Mouse (Mus musculus) layer of hippocampus, adult 18-20 months (tissue): ENCODE data around the gene Gfod2. TPM values are rescaled to one million over a fixed set of nuclear protein-coding genes. Genes with fewer than 3 reads are reported as not detected.

Experiments used
- DNase-seq, 2 experiments: peaks; one replicate each; pipeline ENCODE4 v3.0.0; 2022; ENCODE audit warnings: low spot score in 2 of 2
- total RNA-seq, 2 experiments: library from RNA; stranded (reverse); gene quantifications; 2 replicates each; pipeline ENCODE4 v1.2.3; 2021

The Gfod2 gene
- total RNA-seq, 2 experiments from 2014 or later = 19.0 to 23.3 TPM

DNA sequence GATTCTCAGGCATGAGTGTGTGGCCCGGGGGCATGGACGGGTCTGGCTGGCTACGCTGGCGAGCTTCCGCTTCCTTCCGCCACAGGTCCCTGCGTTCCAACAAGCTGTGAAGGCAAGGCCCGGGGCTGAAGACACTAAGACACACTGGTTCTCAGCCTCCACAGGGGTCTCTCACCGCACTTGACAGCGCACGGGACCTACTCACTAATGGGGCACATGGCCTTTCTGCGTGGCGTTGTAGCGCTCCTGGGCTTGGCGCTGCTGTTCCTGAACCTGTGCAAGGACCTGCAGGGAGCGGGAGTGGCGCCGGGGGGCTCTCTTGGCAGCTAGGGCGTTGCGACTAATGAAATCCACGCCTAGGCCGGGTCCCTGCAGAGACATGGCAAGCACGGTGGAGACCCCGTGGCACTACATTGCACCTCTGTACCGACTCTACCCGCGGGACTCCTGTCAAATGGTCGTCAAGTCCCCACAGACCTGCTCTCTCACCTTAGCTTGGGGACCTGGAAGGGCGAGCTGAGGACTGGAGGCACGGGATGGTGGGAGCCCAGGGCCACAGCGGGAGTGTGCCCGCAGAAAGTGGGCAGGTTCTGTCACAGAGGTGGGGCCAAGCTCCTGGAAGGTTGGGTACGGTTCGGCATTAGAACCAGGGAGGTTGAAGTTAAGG is 54.2 kb downstream of the Gfod2 start:
- DNase-seq = no peak

DNA sequence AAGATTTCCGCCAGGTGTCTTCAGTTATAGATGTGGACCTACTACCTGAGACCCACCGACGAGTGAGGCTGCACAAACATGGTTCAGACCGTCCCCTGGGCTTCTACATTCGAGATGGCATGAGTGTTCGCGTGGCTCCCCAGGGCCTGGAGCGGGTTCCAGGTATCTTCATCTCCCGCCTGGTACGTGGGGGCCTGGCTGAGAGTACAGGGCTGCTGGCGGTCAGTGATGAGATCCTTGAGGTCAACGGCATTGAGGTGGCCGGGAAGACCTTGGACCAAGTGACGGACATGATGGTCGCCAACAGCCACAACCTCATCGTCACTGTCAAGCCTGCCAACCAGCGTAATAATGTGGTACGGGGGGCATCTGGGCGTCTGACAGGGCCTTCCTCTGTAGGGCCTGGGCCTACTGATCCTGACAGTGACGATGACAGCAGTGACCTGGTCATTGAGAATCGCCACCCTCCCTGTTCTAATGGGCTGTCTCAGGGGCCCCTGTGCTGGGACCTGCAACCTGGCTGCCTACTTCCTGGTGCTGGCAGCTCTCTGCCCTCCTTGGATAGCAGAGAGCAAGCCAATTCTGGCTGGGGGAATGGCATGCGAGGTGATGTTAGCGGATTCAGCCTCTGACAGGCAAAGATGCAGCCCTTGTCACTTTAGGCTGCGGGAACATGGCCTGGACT is 55.6 kb downstream of the Gfod2 start:
- DNase-seq = no peak

DNA sequence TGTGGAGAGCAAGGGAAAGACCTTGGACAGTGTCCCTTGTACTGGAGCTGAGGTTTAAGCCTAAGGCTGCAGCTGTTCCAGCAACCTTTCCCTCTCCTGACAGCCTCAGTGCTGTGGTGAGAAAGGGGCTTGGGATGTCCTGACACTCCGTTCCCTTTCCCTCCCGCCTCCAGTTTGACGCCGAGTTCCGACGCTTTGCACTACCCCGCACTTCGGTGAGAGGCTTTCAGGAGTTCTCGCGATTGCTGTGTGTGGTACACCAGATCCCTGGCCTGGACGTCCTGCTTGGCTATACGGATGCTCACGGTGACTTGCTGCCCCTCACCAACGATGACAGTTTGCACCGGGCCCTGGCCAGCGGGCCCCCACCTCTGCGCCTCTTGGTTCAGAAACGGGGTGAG is 56.5 kb downstream of the Gfod2 start:
- DNase-seq = no peak

DNA sequence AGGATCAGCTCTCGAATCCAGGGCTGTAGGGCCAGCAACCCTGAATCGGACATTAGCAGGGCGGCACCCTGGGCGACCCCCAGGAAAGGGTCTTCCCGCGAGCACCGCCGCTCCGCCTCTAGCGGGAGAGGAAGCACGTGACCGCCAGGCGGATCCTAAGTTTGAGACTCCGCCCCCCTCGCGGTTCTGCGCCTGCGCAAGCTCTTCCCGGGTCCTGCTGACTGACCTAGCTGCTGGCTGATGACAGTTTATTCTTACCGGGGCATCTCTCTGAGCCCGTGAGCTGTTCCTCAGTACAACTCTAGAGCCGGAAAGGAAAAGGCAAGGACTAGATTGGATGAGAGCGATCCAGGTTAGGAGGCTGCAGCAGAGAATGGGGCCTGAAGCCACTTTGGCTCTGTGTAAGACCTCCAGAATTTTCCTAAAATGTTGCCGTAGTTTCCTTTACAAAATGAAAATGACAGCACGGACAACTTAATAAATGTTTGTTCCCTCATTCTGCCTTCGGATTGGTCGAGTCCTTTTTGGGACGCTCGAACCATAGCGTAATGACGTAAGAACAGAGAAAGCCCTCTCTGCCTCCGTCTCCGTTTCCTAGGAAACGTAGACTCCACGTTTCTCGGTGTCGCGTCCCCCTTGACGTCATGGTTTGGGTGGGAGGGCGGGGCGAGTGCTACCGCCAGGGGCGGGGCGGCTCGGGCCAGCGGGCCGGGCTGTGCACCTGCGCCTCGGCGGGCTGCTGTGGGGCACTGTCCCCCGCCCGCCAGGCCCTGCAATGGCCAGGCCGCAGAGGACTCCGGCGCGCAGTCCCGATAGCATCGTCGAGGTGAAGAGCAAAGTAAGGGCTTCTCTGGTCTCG is 57.3 kb downstream of the Gfod2 start, which contains the start of the genes Acd and Pard6a:
Acd (minus strand) TSS at position 137 of the 859 bp plus-strand sequence.
Pard6a (plus strand) TSS at position 183 of the 859 bp plus-strand sequence.
- DNase-seq = peak; percentile 92 to 97

- DNase-seq = peak in 1 of 2 experiments; percentile 39
Observed at GRCm38 (mm10) chr8:105700566-105700965, 57.9 kb downstream of the Gfod2 start.

DNA sequence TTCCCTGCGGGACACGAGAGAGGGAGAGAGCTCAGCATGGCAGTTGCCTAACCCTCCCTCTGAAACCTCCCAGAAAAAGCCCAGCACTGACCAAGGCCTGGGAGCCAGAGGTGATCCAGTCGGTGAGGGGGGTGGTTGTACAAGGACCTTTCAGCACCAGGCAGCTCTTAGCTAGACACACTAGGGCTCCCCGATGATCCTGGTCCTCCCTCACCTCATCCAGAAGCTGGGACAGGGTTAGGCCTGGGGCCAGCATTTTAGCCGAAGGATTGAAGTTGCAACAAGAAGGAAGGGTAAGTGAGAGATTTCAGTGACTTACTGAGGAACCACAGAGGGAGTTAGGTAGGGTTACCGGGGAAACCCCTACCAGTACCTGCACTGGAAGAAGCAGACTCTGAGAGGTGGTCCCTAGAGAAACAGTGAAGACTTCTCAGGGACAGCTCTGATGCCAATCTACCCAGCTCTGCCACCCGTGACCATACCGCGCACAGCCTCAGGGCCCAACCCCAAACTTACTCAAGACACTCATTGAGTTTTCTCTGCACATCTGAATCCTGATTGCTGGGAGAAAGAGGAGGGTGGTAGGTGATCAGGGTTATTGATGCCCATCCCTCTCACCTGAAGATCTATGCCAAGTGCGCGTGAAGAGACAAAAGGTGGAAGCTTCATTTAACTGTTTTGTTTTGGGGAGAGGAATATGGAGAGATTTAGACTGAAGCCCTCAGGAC is 58.8 kb downstream of the Gfod2 start:
- DNase-seq = no peak

GRCm38 (mm10) chr8:105698734-105699133 is 59.7 kb downstream of the Gfod2 start:
- no peak for DNase-seq

GRCm38 (mm10) chr8:105697196-105697780 is 61.2 kb downstream of the Gfod2 start:
- no peak for DNase-seq

GRCm38 (mm10) chr8:105695080-105695780 is 63.2 kb downstream of the Gfod2 start:
- no peak for DNase-seq

GRCm38 (mm10) chr8:105694051-105694799 is 64.2 kb downstream of the Gfod2 start:
- peak in 1 of 2 experiments; percentile 53 for DNase-seq

DNA sequence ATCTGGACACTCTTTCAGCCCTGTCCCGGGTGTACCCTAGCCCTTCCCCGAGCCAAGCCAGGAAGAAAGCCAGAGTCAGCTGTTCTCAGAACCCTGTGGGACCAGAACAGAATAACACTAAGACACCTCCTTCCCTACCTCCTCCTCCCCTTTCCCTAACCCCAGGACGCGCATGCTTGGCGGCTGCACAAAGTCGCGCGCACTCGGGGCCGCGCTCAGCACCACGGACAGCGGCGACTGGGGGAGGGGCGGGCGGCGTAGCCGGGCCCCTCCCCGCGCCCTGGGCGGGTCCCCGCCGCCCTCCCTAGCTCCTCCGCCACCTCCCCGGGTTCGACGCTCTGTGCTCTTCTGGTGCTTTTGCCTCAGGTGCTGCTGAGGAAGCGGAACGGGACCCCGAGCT is 64.8 kb downstream of the Gfod2 start:
- peak; percentile 81 to 83 for DNase-seq

DNA sequence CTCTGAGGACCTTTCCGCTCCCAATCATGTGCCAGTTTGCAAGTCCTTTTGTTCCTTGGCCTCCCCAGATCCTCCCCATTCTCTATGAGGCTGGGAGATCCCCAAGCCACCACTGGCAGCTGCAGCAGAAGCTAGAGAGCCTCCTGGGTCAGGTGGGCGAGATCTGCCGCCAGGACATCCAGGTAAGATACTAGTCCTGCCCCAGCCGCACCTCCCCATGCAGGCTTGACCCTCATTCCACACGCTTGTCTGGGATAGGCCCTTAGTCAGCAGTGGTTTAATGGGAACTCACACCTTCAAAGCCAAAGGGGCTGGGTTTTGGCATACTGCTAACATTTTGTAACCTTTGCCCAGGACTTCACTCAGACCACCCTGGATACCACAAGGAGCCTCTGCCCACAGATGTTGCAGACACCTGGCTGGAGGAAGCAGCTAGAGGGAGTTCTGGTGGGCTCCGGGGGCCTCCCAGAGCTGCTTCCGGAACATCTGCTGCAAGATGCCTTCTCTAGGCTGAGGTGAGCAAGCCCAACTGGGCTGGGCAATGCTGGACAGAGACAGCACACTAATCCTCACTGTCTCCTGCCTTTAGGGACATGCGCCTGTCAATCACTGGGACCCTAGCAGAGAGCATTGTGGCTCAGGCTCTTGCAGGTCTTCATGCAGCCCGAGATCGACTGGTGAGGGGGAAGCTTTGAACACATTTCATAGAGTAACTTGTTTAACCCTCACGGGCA is 65.8 kb downstream of the Gfod2 start:
- DNase-seq = no peak

DNA sequence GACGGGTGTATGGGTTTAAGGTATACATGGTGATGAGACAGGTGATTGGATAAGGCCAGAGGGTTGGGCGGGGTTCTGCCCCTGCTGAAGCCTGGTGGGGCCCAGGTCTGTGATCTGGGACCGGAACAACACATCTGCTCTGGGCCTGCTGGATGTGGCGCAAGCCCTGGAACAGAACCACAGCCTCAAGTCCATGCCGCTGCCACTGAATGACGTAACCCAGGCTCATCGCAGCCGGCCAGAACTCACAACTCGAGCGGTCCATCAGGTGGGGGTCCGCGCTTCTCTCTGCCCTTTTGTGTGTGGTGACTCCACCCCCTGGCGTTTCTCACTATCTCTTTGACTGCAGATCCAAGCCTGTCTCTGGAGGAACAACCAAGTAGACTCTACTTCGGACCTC is 67.5 kb downstream of the Gfod2 start:
- no peak for DNase-seq

DNA sequence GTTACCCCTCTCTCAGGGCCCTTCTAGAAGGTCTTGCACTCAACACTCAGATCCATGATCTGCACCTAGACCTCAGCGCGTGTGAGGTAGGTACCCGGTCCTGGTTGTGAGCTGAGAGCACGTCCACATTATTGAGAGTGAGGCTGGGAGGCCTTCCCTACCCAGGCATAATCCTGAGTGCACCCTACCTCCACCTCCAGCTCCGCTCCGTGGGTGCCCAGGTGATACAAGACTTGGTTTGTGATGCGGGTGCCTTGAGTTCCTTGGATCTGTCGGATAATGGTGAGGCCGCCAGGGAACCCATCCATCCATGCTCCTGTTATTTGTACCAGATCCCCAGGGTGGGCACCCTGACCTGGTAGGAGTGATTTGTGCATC is 68.5 kb downstream of the Gfod2 start:
- no peak for DNase-seq

DNA sequence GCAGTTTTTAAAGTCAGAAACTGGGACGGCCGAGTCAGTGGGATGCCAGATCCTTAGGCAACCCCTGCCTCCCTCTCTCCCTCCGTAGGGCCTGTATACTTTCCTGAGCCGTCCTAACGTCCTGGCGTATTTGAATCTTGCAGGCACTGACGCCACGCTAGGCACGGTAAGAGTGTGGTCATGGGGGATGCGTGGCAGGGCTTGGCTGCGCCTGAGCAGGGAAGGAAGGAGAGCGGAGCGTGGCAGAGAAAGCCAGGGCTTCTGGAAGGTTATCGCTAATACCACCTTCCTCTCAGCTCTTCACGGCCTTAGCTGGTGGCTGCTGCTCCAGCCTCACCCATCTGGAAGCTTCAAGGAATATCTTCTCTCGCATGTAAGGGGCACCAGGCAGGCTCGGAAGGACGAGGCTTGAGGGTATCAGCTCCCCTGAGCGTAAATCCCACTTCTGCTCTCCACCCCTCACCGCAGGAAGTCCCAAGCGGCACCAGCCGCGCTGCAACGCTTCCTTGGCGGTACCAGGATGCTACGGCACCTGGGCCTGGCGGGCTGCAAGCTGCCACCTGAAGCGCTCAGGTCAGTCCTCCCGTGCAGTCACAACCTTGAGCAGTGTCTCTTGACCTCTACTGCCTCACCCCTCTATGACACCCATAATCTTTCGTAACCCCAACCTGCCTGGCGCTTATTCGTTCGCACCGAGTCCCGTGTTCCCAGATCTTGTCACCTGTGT is 69.0 kb downstream of the Gfod2 start:
- DNase-seq = no peak

- no peak for DNase-seq
Observed at GRCm38 (mm10) chr8:105688242-105688752, 70.2 kb downstream of the Gfod2 start.

DNA sequence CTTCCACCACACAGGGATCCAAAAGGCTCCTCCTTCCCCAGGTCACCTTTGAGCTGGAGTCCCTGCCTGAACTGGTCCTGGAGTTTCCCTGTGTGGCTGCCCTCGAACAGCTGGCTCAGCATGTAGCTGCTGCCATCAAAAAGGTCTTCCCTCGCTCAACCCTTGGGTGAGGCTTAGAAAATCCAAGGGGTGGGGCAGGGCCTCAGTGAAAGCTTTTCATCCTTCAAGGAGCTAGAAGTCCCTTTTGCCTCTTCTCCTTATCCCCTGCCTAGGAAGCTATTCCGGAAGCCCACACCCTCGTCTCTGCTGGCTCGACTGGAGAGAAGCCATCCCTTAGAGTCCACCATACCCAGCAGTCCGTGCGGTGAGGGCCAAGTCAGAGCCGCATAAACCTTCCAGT is 71.0 kb downstream of the Gfod2 start:
- no peak for DNase-seq

DNA sequence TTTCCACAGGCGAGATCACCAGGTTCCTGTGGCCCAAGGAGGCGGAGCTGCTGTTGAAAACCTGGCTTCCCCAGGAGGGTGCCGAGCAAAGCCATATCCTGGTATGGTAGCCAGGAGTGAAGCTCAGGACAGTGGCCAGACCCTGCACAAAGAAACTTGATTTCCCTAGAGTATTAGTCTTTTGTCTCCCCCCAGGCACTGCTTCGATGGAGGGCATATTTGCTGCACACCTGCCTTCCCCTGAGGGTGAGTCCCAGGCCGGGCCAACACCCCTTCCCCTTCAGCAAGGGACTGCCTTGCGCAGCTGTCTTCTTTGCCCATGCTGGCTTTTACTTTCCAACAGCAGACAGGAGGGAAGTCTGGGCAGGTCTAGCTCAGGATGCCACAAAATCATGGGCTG is 71.9 kb downstream of the Gfod2 start:
- no peak for DNase-seq
